Mouse (Mus musculus) hindbrain, postnatal 0 days (tissue): ENCODE measurements around the gene Txnrd2. TPM values are rescaled to one million over a fixed set of nuclear protein-coding genes. Genes with fewer than 3 reads are reported as not detected.

Experiments
- ATAC-seq: fragments of 200-750 bp; cut with Nextera tagmentation; 2 replicates; pipeline ENCODE4 v1.8.0; 2017; ENCODE audit warnings: mild to moderate bottlenecking, moderate TSS enrichment, moderate library complexity
- DNase-seq: peaks from one replicate; pipeline ENCODE4 v3.0.0-alpha.2; 2015; ENCODE audit warnings: low spot score
- H3K27ac ChIP-seq: fragments of 300-500 bp; sonication (generic); 2 replicates; pipeline ENCODE4 v1.5.1; 2014; ENCODE audit warnings: mild to moderate bottlenecking
- H3K27me3 ChIP-seq: fragments of 300-500 bp; sonication (generic); 2 replicates; pipeline ENCODE4 v1.6.1; 2014; ENCODE audit warnings: low read length, mixed read lengths; ENCODE audit not compliant: insufficient read depth
- H3K36me3 ChIP-seq: fragments of 300-500 bp; sonication (generic); 2 replicates; pipeline ENCODE4 v1.6.1; 2014; ENCODE audit warnings: low read length, mixed read lengths; ENCODE audit not compliant: insufficient read depth
- H3K4me1 ChIP-seq: fragments of 300-500 bp; sonication (generic); 2 replicates; pipeline ENCODE4 v1.6.1; 2014; ENCODE audit warnings: antibody characterized with exemption, low read length, mixed read lengths; ENCODE audit not compliant: insufficient read depth
- H3K4me2 ChIP-seq: fragments of 300-500 bp; sonication (generic); 2 replicates; pipeline ENCODE4 v1.6.1; 2014; ENCODE audit warnings: low read depth, mild to moderate bottlenecking, low read length, moderate library complexity, mixed read lengths
- H3K4me3 ChIP-seq: fragments of 300-500 bp; sonication (generic); 2 replicates; pipeline ENCODE4 v1.5.1; 2014; ENCODE audit warnings: low read length
- H3K9ac ChIP-seq: fragments of 300-500 bp; sonication (generic); replicated peaks from 2 replicates; pipeline ENCODE4 v1.6.1; 2014; ENCODE audit warnings: mild to moderate bottlenecking, low read length, moderate library complexity, mixed read lengths
- H3K9me3 ChIP-seq: fragments of 300-500 bp; sonication (generic); 2 replicates; pipeline ENCODE4 v1.6.1; 2016; ENCODE audit warnings: low read length, mixed read lengths
- CTCF ChIP-seq: IDR thresholded peaks from 2 replicates; pipeline ENCODE4 v1.5.1; 2016; ENCODE audit warnings: antibody characterized with exemption, control low read depth, low read depth
- WGBS: fragments of 180-500 bp; shearing (Covaris S2); extraction: QIAGEN DNeasy Blood & Tissue Kit; methylation state at CpG from one replicate; pipeline ENCODE4 v1.1.7; 2014; 5-methylcytosine and 5-hydroxymethylcytosine counted together
- polyA plus RNA-seq: library from polyadenylated mRNA; unstranded; fragments of >200 nt; fragmentation: Nextera tagmentation; extraction: Ambion mirVana; gene quantifications from 2 replicates; pipeline ENCODE4 v1.2.1, GENCODE M21; 2015
- total RNA-seq: library from RNA; depleted of rRNA; stranded (reverse); fragments of >200 nt; gene quantifications from 2 replicates; pipeline ENCODE4 v1.2.3, GENCODE M21; 2014

Gene Txnrd2
- total and polyA plus RNA-seq, 2 experiments from 2014 or later: 23.1 to 41.8 TPM

GRCm38 (mm10) chr16:18423203-18423914 lies 2.8 kb upstream of the Txnrd2 start:
- Histone ChIP-seq H3K9ac (no peak overlapping the region), H3K4me1 (peaks cover 15% of the 10 kb centered on the region), H3K4me2 (no peak overlapping the region), H3K36me3 (peaks cover 2% of the 10 kb centered on the region; the same call in 1 of the 2 replicates), H3K9me3 (no peaks in the 10 kb centered on the region), H3K27me3 (no peaks in the 10 kb centered on the region), H3K27ac (no peak overlapping the region), H3K4me3 (no peak overlapping the region)
- DNase-seq (no peak), ATAC-seq (no peak)
- no peak for TF ChIP-seq CTCF
- WGBS: 79% methylated on average over 7 of the region's 7 CpGs

- Histone ChIP-seq H3K9ac (no peak overlapping the region), H3K4me2 (0 out of 2 replicates have a peak overlapping the region, but pooled peaks have one; percentile 13), H3K4me1 (peaks cover 15% of the 10 kb centered on the region), H3K4me3 (no peak overlapping the region), H3K27ac (no peak overlapping the region), H3K36me3 (no peaks in the 10 kb centered on the region), H3K27me3 (no peaks in the 10 kb centered on the region), H3K9me3 (no peaks in the 10 kb centered on the region)
- TF ChIP-seq CTCF: no peak
- ATAC-seq (no peak), DNase-seq (no peak)
- WGBS: 81% methylated on average over 5 of the region's 5 CpGs
Observed at GRCm38 (mm10) chr16:18423915-18424265, 2.3 kb upstream of the Txnrd2 start.

GRCm38 (mm10) chr16:18424364-18425045 lies 1.7 kb upstream of the Txnrd2 start:
- no peak overlapping the region for H3K9ac ChIP-seq
- H3K4me3 ChIP-seq: no peak overlapping the region
- H3K36me3 ChIP-seq: no peaks in the 10 kb centered on the region
- 70% methylated on average over 11 of the region's 11 CpGs for WGBS
- DNase-seq (no peak), ATAC-seq (no peak)
- no peak for TF ChIP-seq CTCF
- peak overlapping the region; percentile 31; the same call in 1 of the 2 replicates for H3K4me2 ChIP-seq
- peaks cover 15% of the 10 kb centered on the region for H3K4me1 ChIP-seq
- no peaks in the 10 kb centered on the region for H3K9me3 ChIP-seq
- H3K27me3 ChIP-seq: no peaks in the 10 kb centered on the region
- no peak overlapping the region for H3K27ac ChIP-seq

- peak; percentile 9 for ATAC-seq
- no peak for DNase-seq
- 19% methylated on average over 10 of the region's 10 CpGs for WGBS
Observed at GRCm38 (mm10) chr16:18425475-18426214, 539 bp upstream of the Txnrd2 start.

GRCm38 (mm10) chr16:18426802-18427280 lies 657 bp downstream of the Txnrd2 start, which contains the start of gene Comt:
TSS of gene Comt (minus strand) at chr16:18426852.
- Histone ChIP-seq H3K36me3 (no peaks in the 10 kb centered on the region), H3K9ac (peak within 1 kb of the TSS; percentile 94), H3K4me2 (peak within 1 kb of the TSS; percentile 82), H3K9me3 (no peaks in the 10 kb centered on the region), H3K27me3 (no peaks in the 10 kb centered on the region), H3K4me3 (peak within 1 kb of the TSS; percentile 92), H3K4me1 (peaks cover 15% of the 10 kb centered on the region), H3K27ac (peak within 1 kb of the TSS; percentile 84)
- no peak; the same call in 1 of the 2 replicates for ATAC-seq
- 55% methylated on average over 5 of the region's 5 CpGs for WGBS
- DNase-seq: no peak
- no peak for TF ChIP-seq CTCF

More at GRCm38 (mm10) chr16:18425475-18426214, 539 bp upstream of the Txnrd2 start:
- Histone ChIP-seq H3K4me2 (peak overlapping the region; percentile 82), H3K9me3 (no peaks in the 10 kb centered on the region), H3K27me3 (no peaks in the 10 kb centered on the region), H3K4me1 (peaks cover 15% of the 10 kb centered on the region), H3K9ac (peak overlapping the region; percentile 94), H3K27ac (peak overlapping the region; percentile 84), H3K4me3 (peak overlapping the region; percentile 92), H3K36me3 (no peaks in the 10 kb centered on the region)
- no peak for TF ChIP-seq CTCF

GRCm38 (mm10) chr16:18428011-18428515 lies 1.9 kb downstream of the Txnrd2 start:
- no peak overlapping the region for H3K4me2 ChIP-seq
- H3K27me3 ChIP-seq: no peaks in the 10 kb centered on the region
- no peaks in the 10 kb centered on the region for H3K9me3 ChIP-seq
- H3K4me3 ChIP-seq: no peak overlapping the region
- DNase-seq (no peak), ATAC-seq (no peak)
- no peak for TF ChIP-seq CTCF
- H3K36me3 ChIP-seq: no peaks in the 10 kb centered on the region
- no peak overlapping the region for H3K27ac ChIP-seq
- no peak overlapping the region for H3K9ac ChIP-seq
- H3K4me1 ChIP-seq: peaks cover 15% of the 10 kb centered on the region
- 84% methylated on average over 5 of the region's 5 CpGs for WGBS
